Mouse (Mus musculus) MEL (cell line): ENCODE data around the gene 4933428G20Rik. TPM values are rescaled to one million over a fixed set of nuclear protein-coding genes. Genes with fewer than 3 reads are reported as not detected.

ENCODE experiments used
- DNase-seq: peaks from one replicate; pipeline ENCODE4 v3.0.0; 2011; ENCODE audit warnings: low read depth, low spot score
- H3K27ac ChIP-seq: 2 replicates; pipeline ENCODE4 v1.5.1; 2012; ENCODE audit warnings: low read depth, mild to moderate bottlenecking, control low read depth, low read length, moderate library complexity; ENCODE audit not compliant: control insufficient read depth
- H3K27me3 ChIP-seq, 2 experiments: fragments of 150-350 bp in 1 of 2; sonication (generic) in 1 of 2; 2 replicates each; pipeline ENCODE4 v1.6.1; 2012; ENCODE audit warnings: low read length in 2 of 2, mild to moderate bottlenecking in 2 of 2, improper control_type of control experiment in 1 of 2, moderate library complexity in 1 of 2; ENCODE audit not compliant: insufficient read depth in 2 of 2, control insufficient read depth in 1 of 2
- H3K36me3 ChIP-seq, 2 experiments: 2 replicates each; pipeline ENCODE4 v1.6.1; 2012 to 2014; ENCODE audit warnings: low read length in 2 of 2, improper control_type of control experiment in 1 of 2, inconsistent platforms in 1 of 2, mild to moderate bottlenecking in 1 of 2; ENCODE audit not compliant: insufficient read depth in 2 of 2, control insufficient read depth in 1 of 2
- H3K4me1 ChIP-seq, 2 experiments: fragments of 150-350 bp in 1 of 2; sonication (generic) in 1 of 2; 2 replicates each; pipeline ENCODE4 v1.6.1; 2012; ENCODE audit warnings: low read length in 2 of 2, improper control_type of control experiment in 1 of 2, mild to moderate bottlenecking in 1 of 2; ENCODE audit not compliant: insufficient read depth in 2 of 2, control insufficient read depth in 1 of 2
- H3K4me3 ChIP-seq, 2 experiments: fragments of 150-350 bp in 1 of 2; sonication (generic) in 1 of 2; 2 replicates each; pipeline ENCODE4 v1.5.1; 2012; ENCODE audit warnings: low read depth in 2 of 2, low read length in 2 of 2, mild to moderate bottlenecking in 2 of 2, moderate library complexity in 2 of 2, control low read depth in 1 of 2, improper control_type of control experiment in 1 of 2; ENCODE audit not compliant: control insufficient read depth in 1 of 2, insufficient read depth in 1 of 2
- H3K79me2 ChIP-seq: 2 replicates; pipeline ENCODE4 v1.6.1; 2012; ENCODE audit warnings: mild to moderate bottlenecking, low read length, moderate library complexity; ENCODE audit not compliant: control insufficient read depth, poor library complexity, insufficient read depth
- H3K9ac ChIP-seq: 2 replicates; pipeline ENCODE4 v1.6.1; 2012; ENCODE audit warnings: low read depth, mild to moderate bottlenecking, control low read depth, low read length, moderate library complexity; ENCODE audit not compliant: control insufficient read depth, poor library complexity, severe bottlenecking
- H3K9me3 ChIP-seq: fragments of 150-350 bp; sonication (generic); replicated peaks from 2 replicates; pipeline ENCODE4 v1.6.1; 2012; ENCODE audit warnings: mild to moderate bottlenecking, low read length, improper control_type of control experiment, moderate library complexity; ENCODE audit not compliant: insufficient read depth
- CTCF ChIP-seq, 3 experiments: IDR thresholded peaks in 2 of 3; conservative IDR thresholded peaks in 1 of 3; 2 replicates each; pipeline ENCODE4 v1.5.1; 2011 to 2012; ENCODE audit warnings: low read length in 3 of 3, low read depth in 2 of 3, mild to moderate bottlenecking in 2 of 3, improper control_type of control experiment in 1 of 3, inconsistent platforms in 1 of 3, mixed read lengths in 1 of 3, moderate library complexity in 1 of 3; ENCODE audit not compliant: control insufficient read depth in 1 of 3, insufficient read depth in 1 of 3, poor library complexity in 1 of 3, severe bottlenecking in 1 of 3
- GABPA ChIP-seq: IDR thresholded peaks from 2 replicates; pipeline ENCODE4 v1.6.1; 2012; ENCODE audit warnings: low read depth, mild to moderate bottlenecking, inconsistent platforms, low read length, improper control_type of control experiment, moderate library complexity
- MAX ChIP-seq: IDR thresholded peaks from 2 replicates; pipeline ENCODE4 v1.6.1; 2011; ENCODE audit warnings: low read length, improper control_type of control experiment
- POLR2A ChIP-seq, 2 experiments: IDR thresholded peaks; 2 replicates each; pipeline ENCODE4 v1.6.1; 2011 to 2012; ENCODE audit warnings: low read length in 2 of 2, mild to moderate bottlenecking in 2 of 2, control low read depth in 1 of 2, improper control_type of control experiment in 1 of 2, low read depth in 1 of 2, moderate library complexity in 1 of 2; ENCODE audit not compliant: control insufficient read depth in 1 of 2, insufficient read depth in 1 of 2, poor library complexity in 1 of 2
- RAD21 ChIP-seq: IDR thresholded peaks from 2 replicates; pipeline ENCODE4 v1.6.1; 2011; ENCODE audit warnings: mild to moderate bottlenecking, low read depth, low read length, improper control_type of control experiment
- RCOR1 ChIP-seq: IDR thresholded peaks from 2 replicates; pipeline ENCODE4 v1.6.1; 2012; ENCODE audit warnings: low read depth, mild to moderate bottlenecking, inconsistent platforms, low read length, improper control_type of control experiment
- SIN3A ChIP-seq: IDR thresholded peaks from 2 replicates; pipeline ENCODE4 v1.6.1; 2012; ENCODE audit warnings: low read length, improper control_type of control experiment, inconsistent platforms
- TAL1 ChIP-seq: IDR thresholded peaks from 2 replicates; pipeline ENCODE4 v1.6.1; 2012; ENCODE audit warnings: mild to moderate bottlenecking, inconsistent platforms, low read length, moderate library complexity, mixed read lengths
- UBTF ChIP-seq: IDR thresholded peaks from 2 replicates; pipeline ENCODE4 v1.6.1; 2012; ENCODE audit warnings: low read depth, mild to moderate bottlenecking, inconsistent platforms, low read length, improper control_type of control experiment, moderate library complexity, borderline replicate concordance; ENCODE audit not compliant: insufficient read depth
- USF1 ChIP-seq: IDR thresholded peaks from 2 replicates; pipeline ENCODE4 v1.6.1; 2014; ENCODE audit warnings: low read depth, mild to moderate bottlenecking, inconsistent platforms, low read length, improper control_type of control experiment, moderate library complexity
- polyA plus RNA-seq, 2 experiments: library from polyadenylated mRNA; stranded (reverse) in 1 of 2; unstranded in 1 of 2; fragments of >175 nt in 1 of 2; fragments of >200 nt in 1 of 2; gene quantifications; 2 replicates each; pipeline versions ENCODE4 v1.2.1 to v1.2.4; 2012; ENCODE audit warnings: low replicate concordance in 2 of 2, low read depth in 1 of 2; ENCODE audit not compliant: insufficient read length in 2 of 2, insufficient read depth in 1 of 2, missing spikeins in 1 of 2
- total RNA-seq: library from RNA; depleted of rRNA; stranded (reverse); fragments of 300-350 nt; gene quantifications from 2 replicates; pipeline ENCODE4 v1.2.3, GENCODE M21; 2012

The 4933428G20Rik gene
- total and polyA plus RNA-seq, 3 experiments, result 0.15 TPM; not detected in 2

GRCm38 (mm10) chr11:97506331-97506730 is 6.2 kb upstream of the 4933428G20Rik start (continued):
- peak; percentile 6 to 43 (median 34); a peak in 4 of 6 replicates for TF ChIP-seq CTCF (IDR thresholded peaks at IDR 0.05 in 2 of 3, conservative IDR thresholded peaks at IDR 0.05 in 1 of 3; ENCODE audit: control insufficient read depth in 1 of 3, insufficient read depth in 1 of 3, low read depth in 2 of 3, low read length in 3 of 3, poor library complexity in 1 of 3, severe bottlenecking in 1 of 3)

- no peaks in the 10 kb centered on the region for H3K27me3 ChIP-seq
- H3K4me3 ChIP-seq, result no peak overlapping the region
- no peak for DNase-seq
- peaks cover 0 to 4% of the 10 kb centered on the region in 2 experiments; a peak in 1 of 4 replicates for H3K36me3 ChIP-seq
- H3K79me2 ChIP-seq, result no peaks in the 10 kb centered on the region
- no peak overlapping the region for H3K9ac ChIP-seq
- no peak for TF ChIP-seq RCOR1
- no peak for TF ChIP-seq TAL1
- TF ChIP-seq UBTF, result no peak
- TF ChIP-seq GABPA, result no peak
- no peak for TF ChIP-seq SIN3A
- no peaks in the 10 kb centered on the region for H3K9me3 ChIP-seq
- H3K27ac ChIP-seq, result no peak overlapping the region
- H3K4me1 ChIP-seq, result peaks cover 3 to 5% of the 10 kb centered on the region in 2 experiments; a peak in 2 of 4 replicates
Measured at GRCm38 (mm10) chr11:97505784-97506183, 5.6 kb upstream of the 4933428G20Rik start.

- Histone ChIP-seq H3K9me3 (no peaks in the 10 kb centered on the region), H3K27ac (no peak overlapping the region), H3K9ac (no peak overlapping the region), H3K27me3 (no peaks in the 10 kb centered on the region), H3K79me2 (no peaks in the 10 kb centered on the region), H3K4me3 (no peak overlapping the region), H3K36me3 (peaks cover 0 to 4% of the 10 kb centered on the region in 2 experiments; a peak in 1 of 4 replicates), H3K4me1 (peaks cover 3 to 5% of the 10 kb centered on the region in 2 experiments; a peak in 2 of 4 replicates)
- no peak for DNase-seq
- TF ChIP-seq MAX, result no peak
Measured at GRCm38 (mm10) chr11:97502846-97503245, 2.7 kb upstream of the 4933428G20Rik start.

- Histone ChIP-seq H3K4me1 (peaks cover 3 to 5% of the 10 kb centered on the region in 2 experiments; a peak in 2 of 4 replicates), H3K9me3 (no peaks in the 10 kb centered on the region), H3K36me3 (peaks cover 0 to 4% of the 10 kb centered on the region in 2 experiments; a peak in 1 of 4 replicates), H3K27ac (no peak overlapping the region), H3K4me3 (no peak overlapping the region), H3K79me2 (no peaks in the 10 kb centered on the region), H3K9ac (no peak overlapping the region), H3K27me3 (no peaks in the 10 kb centered on the region)
- no peak for DNase-seq
- TF ChIP-seq RAD21 (no peak), POLR2A (IDR thresholded peaks at IDR 0.05; ENCODE audit: control insufficient read depth in 1 of 2, insufficient read depth in 1 of 2, low read depth in 1 of 2, low read length in 2 of 2, poor library complexity in 1 of 2) (no peak), USF1 (no peak)
Measured at GRCm38 (mm10) chr11:97502383-97502782, 2.2 kb upstream of the 4933428G20Rik start.
